Mouse (Mus musculus) kidney, postnatal 0 days (tissue): ENCODE measurements around the gene 4931428L18Rik. TPM values are rescaled to one million over a fixed set of nuclear protein-coding genes. Genes with fewer than 3 reads are reported as not detected.

Experiments
- ATAC-seq: fragments of 200-750 bp; cut with Nextera tagmentation; replicated peaks from 2 replicates; pipeline ENCODE4 v1.8.0; 2017; ENCODE audit warnings: low read depth, moderate number of reproducible peaks, moderate TSS enrichment, moderate library complexity; ENCODE audit not compliant: low FRiP score
- DNase-seq: peaks from one replicate; pipeline ENCODE4 v3.0.0-alpha.2; 2016; ENCODE audit warnings: low spot score
- H3K27ac ChIP-seq: fragments of 300-500 bp; sonication (generic); 2 replicates; pipeline ENCODE4 v1.5.1; 2014; ENCODE audit warnings: mild to moderate bottlenecking
- H3K27me3 ChIP-seq: fragments of 300-500 bp; sonication (generic); 2 replicates; pipeline ENCODE4 v1.6.1; 2014; ENCODE audit warnings: low read length, mixed read lengths; ENCODE audit not compliant: insufficient read depth
- H3K36me3 ChIP-seq: fragments of 300-500 bp; sonication (generic); 2 replicates; pipeline ENCODE4 v1.6.1; 2014; ENCODE audit warnings: low read length, mixed read lengths; ENCODE audit not compliant: insufficient read depth
- H3K4me1 ChIP-seq: fragments of 300-500 bp; sonication (generic); replicated peaks from 2 replicates; pipeline ENCODE4 v1.6.1; 2014; ENCODE audit warnings: antibody characterized with exemption, low read length, mixed read lengths; ENCODE audit not compliant: insufficient read depth
- H3K4me2 ChIP-seq: fragments of 300-500 bp; sonication (generic); 2 replicates; pipeline ENCODE4 v1.6.1; 2014; ENCODE audit warnings: mild to moderate bottlenecking, low read length, moderate library complexity, mixed read lengths
- H3K4me3 ChIP-seq: fragments of 300-500 bp; sonication (generic); replicated peaks from 2 replicates; pipeline ENCODE4 v1.5.1; 2014; ENCODE audit warnings: low read depth, low read length
- H3K9ac ChIP-seq: fragments of 300-500 bp; sonication (generic); 2 replicates; pipeline ENCODE4 v1.6.1; 2014; ENCODE audit warnings: low read depth, low read length
- H3K9me3 ChIP-seq: fragments of 300-500 bp; sonication (generic); replicated peaks from 2 replicates; pipeline ENCODE4 v1.6.1; 2016; ENCODE audit warnings: low read length, inconsistent platforms, mixed read lengths
- CTCF ChIP-seq: IDR thresholded peaks from 2 replicates; pipeline ENCODE4 v1.5.1; 2016; ENCODE audit warnings: antibody characterized with exemption, low read depth, mild to moderate bottlenecking, moderate library complexity
- WGBS: fragments of 180-500 bp; shearing (Covaris S2); extraction: QIAGEN DNeasy Blood & Tissue Kit; methylation state at CpG from one replicate; pipeline ENCODE4 v1.1.7; 2014; 5-methylcytosine and 5-hydroxymethylcytosine counted together
- polyA plus RNA-seq: library from polyadenylated mRNA; unstranded; fragments of >200 nt; fragmentation: Nextera tagmentation; extraction: Ambion mirVana; gene quantifications from 2 replicates; pipeline ENCODE4 v1.2.1, GENCODE M21; 2015

Gene 4931428L18Rik
- polyA plus RNA-seq, 1 experiment from 2014 or later, result not detected

DNA sequence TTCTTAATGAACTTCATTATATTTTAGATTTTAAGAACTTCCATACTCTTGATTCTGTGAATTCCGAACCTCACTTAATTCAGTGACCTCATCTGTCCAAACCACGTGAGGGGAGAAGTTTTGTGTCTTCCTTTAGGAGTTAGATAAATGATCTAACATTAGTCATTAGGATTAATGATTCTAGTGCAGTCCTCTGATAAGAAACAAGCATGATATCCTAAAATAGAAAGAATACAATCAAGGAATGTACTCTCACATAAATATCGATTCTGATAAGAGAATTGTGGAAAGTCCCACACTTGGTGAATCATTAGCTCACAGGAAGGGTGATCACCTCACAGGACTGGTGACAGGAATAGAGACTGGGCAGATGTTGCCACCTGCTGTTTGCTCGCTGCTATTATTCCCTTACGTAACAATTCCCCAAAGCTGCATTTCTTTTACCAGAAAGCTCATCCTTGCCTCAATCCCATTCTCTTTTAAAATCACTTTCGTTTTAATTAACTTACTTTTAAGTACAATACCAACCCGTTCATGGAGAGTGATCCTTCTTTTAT, 68.6 kb downstream of the 4931428L18Rik start:
- 14% methylated on average over 7 of the region's 7 CpGs for WGBS
- H3K36me3 ChIP-seq, result no peaks in the 10 kb centered on the region
- no peak overlapping the region for H3K4me3 ChIP-seq
- H3K27ac ChIP-seq, result no peak overlapping the region
- H3K27me3 ChIP-seq, result no peaks in the 10 kb centered on the region
- TF ChIP-seq CTCF, result peak; percentile 96
- H3K9ac ChIP-seq, result no peak overlapping the region
- ATAC-seq (peak; percentile 71; the same call in 1 of the 2 replicates), DNase-seq (peak; percentile 89)
- H3K9me3 ChIP-seq, result no peaks in the 10 kb centered on the region
- no peak overlapping the region for H3K4me2 ChIP-seq
- no peaks in the 10 kb centered on the region for H3K4me1 ChIP-seq

DNA sequence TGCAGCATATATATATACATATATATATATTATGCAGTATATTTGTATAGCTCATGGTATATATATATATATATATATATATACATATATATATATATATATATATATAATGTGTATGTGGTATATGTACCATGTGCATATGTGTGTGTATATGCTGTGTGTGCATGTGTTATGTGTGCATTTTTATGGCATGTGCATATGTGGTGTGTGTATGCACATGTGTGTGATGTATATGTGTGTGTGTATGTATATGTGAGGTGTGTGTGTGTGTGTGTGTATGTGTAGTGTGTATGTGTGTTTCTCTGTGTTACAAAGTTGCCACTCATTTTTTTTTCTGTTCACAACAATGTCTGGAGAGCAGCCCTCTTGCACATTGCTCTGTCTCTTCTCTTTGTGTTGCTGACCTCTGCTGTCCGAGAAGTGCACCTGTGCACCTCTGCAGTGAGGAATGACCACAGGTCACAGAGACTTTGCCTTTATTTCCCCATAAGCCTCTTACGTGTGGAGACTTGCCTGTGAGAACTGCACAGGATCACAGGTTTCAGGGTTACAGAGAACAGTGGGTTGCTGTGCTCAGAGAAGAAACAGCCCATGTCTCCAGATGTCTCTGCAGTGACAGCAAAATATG, 69.6 kb downstream of the 4931428L18Rik start:
- Histone ChIP-seq H3K4me1 (no peaks in the 10 kb centered on the region), H3K4me3 (no peak overlapping the region), H3K27me3 (no peaks in the 10 kb centered on the region), H3K27ac (no peak overlapping the region), H3K9me3 (no peaks in the 10 kb centered on the region), H3K4me2 (no peak overlapping the region), H3K9ac (no peak overlapping the region), H3K36me3 (no peaks in the 10 kb centered on the region)
- DNase-seq (peak; percentile 18), ATAC-seq (no peak)
- peak; percentile 61; the same call in 1 of the 2 replicates for TF ChIP-seq CTCF
- WGBS, result 54% methylated on average over 2 of the region's 2 CpGs

- Histone ChIP-seq H3K4me1 (no peaks in the 10 kb centered on the region), H3K9me3 (no peaks in the 10 kb centered on the region), H3K27ac (no peak overlapping the region), H3K4me3 (no peak overlapping the region), H3K27me3 (no peaks in the 10 kb centered on the region), H3K9ac (no peak overlapping the region), H3K4me2 (no peak overlapping the region), H3K36me3 (no peaks in the 10 kb centered on the region)
- no peak for ATAC-seq
- DNase-seq, result no peak
- TF ChIP-seq CTCF, result no peak
- 60% methylated on average over 3 of the region's 3 CpGs for whole genome bisulfite sequencing
Observed at GRCm38 (mm10) chr1:31150546-31150945, 71.9 kb downstream of the 4931428L18Rik start.

GRCm38 (mm10) chr1:31149671-31150070, 72.8 kb downstream of the 4931428L18Rik start:
- no peak overlapping the region for H3K9ac ChIP-seq
- WGBS, result 24% methylated on average over 6 of the region's 6 CpGs
- no peak for ATAC-seq
- no peak overlapping the region for H3K27ac ChIP-seq
- no peaks in the 10 kb centered on the region for H3K36me3 ChIP-seq
- no peak for TF ChIP-seq CTCF
- H3K4me3 ChIP-seq, result no peak overlapping the region
- H3K4me1 ChIP-seq, result no peaks in the 10 kb centered on the region
- H3K4me2 ChIP-seq, result no peak overlapping the region
- H3K27me3 ChIP-seq, result no peaks in the 10 kb centered on the region
- H3K9me3 ChIP-seq, result no peaks in the 10 kb centered on the region
- no peak for DNase-seq

DNA sequence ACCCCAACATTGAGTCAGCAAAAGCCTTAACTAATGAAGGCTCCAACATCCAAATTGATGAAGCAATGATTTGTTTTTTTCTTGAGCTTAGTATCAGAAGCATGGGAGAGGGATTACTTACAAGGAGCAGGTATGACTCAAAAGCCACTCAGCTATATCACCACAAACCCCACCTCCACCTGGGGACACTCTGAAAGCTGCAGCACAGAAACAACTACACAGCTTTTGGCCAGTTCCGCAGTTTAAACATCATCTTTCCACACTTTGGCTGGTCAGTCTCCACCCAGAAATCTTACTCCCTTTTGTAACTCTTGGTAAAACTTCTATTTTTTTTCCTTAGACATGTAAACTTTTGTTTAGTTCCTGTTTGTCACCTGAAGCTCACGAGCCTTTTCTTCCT, 78.9 kb downstream of the 4931428L18Rik start:
- Histone ChIP-seq H3K4me1 (no peaks in the 10 kb centered on the region), H3K4me2 (no peak overlapping the region), H3K9ac (no peak overlapping the region), H3K27me3 (no peaks in the 10 kb centered on the region), H3K36me3 (no peaks in the 10 kb centered on the region), H3K4me3 (no peak overlapping the region), H3K9me3 (no peaks in the 10 kb centered on the region), H3K27ac (no peak overlapping the region)
- ATAC-seq, result no peak
- no peak for DNase-seq
- WGBS, result 79% methylated on average over 2 of the region's 2 CpGs
- TF ChIP-seq CTCF, result no peak

- DNase-seq (peak; percentile 6), ATAC-seq (no peak)
- Histone ChIP-seq H3K9me3 (no peaks in the 10 kb centered on the region), H3K4me2 (no peak overlapping the region), H3K36me3 (no peaks in the 10 kb centered on the region), H3K27me3 (no peaks in the 10 kb centered on the region), H3K27ac (no peak overlapping the region), H3K4me1 (no peaks in the 10 kb centered on the region), H3K9ac (no peak overlapping the region), H3K4me3 (no peak overlapping the region)
- WGBS, result 37% methylated on average over 8 of the region's 8 CpGs
- no peak for TF ChIP-seq CTCF
Observed at GRCm38 (mm10) chr1:31142288-31143094, 80.0 kb downstream of the 4931428L18Rik start.
